Mouse (Mus musculus) cerebellum, adult 11 months (tissue): Measurements from ENCODE around the gene Ccl22.

Source experiments
- DNase-seq: peaks from one replicate; pipeline ENCODE4 v3.0.0; 2022

Gene Ccl22

DNA sequence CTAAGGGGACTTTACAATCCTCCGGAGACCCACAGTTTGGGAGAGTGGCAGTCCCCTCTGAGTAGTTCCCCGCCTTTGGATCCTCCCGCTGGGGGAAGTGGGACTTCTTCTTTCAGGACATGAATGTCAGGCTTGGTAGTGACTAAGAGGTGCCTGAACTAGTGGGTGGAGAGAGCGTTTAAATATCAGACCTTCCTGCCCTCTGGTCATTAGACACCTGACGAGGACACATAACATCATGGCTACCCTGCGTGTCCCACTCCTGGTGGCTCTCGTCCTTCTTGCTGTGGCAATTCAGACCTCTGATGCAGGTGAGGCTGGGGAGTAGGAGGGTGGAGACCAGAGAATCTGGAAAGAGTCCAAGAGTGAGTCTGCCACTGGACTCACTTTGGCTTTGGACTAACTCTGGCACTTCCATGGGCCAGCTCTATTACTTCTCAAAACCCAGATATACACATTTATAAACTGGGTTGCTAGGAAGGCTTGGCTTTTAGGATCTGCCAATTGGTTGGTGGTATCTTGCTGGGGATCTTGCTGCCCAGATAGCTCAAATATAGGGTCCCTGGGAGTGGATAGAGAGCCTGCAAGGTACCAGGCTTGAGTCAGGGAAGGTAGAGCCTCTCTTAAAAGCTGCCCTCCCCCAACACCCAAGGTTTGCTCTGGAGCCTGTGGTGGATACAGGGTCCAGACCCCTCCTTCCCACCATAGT is at the start of gene Ccl22:
Gene Ccl22, plus strand, starts transcription at position 115 of the 709 bp plus-strand sequence.
- DNase-seq = no peak

DNA sequence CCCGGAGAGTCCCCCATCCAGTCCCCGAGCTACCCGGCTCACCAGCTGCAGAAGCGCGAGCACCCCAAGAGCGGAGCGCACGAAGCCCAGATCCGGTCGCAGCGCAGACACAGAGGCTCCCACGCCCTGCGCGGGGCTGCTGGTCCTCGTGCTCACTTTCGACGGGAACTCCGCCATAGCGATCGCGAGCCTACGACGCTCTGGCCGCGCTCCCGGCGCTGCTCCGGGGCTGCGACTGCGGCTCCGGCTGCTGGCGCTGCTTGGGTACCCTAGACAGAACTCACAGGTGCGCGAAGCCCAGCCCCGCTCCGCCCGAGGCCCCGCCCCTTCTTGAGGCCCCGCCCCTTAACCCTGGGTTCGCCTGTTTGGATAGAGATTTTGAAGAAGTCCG is 49.4 kb upstream of the Ccl22 start, which contains the start of gene Pllp:
Gene Pllp, minus strand, starts transcription at position 285 of the 391 bp plus-strand sequence.
- no peak for DNase-seq

- DNase-seq = no peak
Measured at GRCm38 (mm10) chr8:94696566-94696965, 48.8 kb upstream of the Ccl22 start.

- no peak for DNase-seq
Measured at GRCm38 (mm10) chr8:94697956-94698355, 47.4 kb upstream of the Ccl22 start.

DNA sequence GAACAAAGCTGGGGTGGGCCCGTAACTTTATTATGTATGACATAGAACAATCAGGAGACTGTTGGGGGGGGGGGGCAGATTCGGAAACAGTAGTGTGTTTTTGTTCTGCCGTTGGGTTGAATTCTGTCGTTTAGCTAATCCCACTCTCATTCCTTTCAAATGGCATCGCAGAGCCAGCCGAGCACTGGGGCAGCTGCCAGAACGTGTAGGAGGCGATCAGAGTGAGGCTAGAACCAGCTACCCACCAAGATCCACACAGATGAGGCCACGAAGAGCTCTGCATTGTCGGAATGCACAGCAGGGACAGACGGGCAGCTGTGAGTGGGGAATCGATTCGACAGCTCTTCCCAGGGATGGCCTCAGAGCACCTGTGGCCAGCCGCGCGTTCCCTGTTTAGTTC is 46.0 kb upstream of the Ccl22 start:
- no peak for DNase-seq

GRCm38 (mm10) chr8:94700421-94700935 is 44.9 kb upstream of the Ccl22 start:
- no peak for DNase-seq

DNA sequence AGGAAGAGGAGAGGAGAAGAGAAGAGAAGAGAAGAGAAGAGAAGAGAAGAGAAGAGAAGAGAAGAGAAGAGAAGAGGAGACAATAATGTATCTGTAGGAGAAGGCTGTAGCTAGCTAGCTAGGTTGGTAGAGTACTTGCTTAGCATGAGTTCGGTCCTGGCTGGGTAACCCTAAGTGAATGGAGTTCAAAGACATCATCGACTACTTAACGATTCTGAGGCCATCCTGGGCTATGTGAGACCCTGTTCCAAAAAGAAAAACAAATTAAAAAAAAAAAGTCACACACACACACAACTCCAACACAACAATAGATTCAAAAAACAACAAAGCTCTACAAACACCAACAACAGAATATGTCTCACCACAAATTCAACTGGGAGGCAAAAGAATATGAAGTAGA is 43.2 kb upstream of the Ccl22 start:
- no peak for DNase-seq

GRCm38 (mm10) chr8:94702844-94703813 is 42.3 kb upstream of the Ccl22 start:
- DNase-seq = peak; percentile 67

DNA sequence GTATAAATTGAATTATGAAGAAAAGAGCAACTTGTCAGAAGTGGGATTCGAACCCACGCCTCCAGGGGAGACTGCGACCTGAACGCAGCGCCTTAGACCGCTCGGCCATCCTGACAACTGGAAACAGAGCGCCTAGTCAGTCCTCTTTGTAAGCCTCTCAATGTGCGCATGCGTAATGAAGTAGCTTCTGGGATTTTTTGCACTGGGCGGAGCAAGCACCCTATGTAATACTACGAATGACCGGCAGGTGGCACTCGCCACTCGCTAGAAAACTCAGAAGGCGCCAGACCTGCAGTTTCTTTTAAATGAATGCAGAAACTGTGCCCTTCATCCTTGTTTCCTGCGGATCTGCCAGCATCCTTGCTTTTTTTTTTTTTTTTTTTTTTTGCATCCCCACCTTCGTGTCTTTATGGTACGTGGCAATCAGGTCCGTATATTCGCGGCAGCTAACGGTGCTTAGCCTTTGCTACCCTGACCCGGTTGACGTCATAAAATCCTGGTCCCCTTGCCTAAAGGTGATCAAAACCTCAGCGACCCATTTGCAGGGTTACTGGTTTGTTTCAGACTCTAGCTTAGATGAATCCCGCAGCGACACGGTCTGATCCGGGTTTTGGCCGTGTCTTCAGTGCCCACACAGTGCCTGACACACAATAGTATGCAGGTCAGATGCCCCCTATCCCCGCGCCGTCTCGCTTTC is 41.3 kb upstream of the Ccl22 start:
- DNase-seq = peak; percentile 99

- DNase-seq = no peak
Measured at GRCm38 (mm10) chr8:94704669-94704984, 40.8 kb upstream of the Ccl22 start.

DNA sequence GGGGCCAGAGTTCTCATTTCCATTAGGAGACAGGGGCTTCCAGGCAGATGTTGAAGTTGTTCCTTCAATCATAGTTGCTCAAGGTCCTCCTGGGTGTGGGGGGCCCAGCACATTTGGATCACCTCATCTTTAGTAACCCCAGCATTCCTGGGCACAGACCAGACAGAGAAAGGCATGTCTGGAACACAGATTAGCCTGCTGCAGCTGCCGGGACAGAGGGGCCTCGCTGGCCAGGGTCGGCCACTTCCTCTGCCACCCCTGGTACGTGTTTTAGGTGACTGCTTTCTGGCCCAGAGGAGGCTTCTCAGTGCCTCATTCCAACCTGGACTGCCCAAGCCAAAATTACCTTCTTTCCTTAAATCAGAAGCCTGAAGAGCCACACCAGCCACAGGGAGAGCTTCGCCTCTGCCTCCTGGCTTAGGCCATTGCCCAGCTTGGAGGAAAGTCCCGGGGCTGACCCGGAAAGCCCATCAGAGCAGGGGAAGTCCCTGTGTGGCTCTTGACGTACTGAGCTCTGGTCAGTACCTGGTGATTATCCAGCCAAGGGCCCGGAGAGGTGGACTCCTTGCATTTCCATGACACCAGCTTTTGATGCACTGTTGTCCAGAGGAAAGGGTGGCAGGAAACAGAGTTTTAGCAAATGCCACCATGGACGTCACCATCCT is 39.7 kb upstream of the Ccl22 start:
- DNase-seq = no peak

GRCm38 (mm10) chr8:94706732-94707395 is 38.5 kb upstream of the Ccl22 start:
- DNase-seq = no peak

GRCm38 (mm10) chr8:94710336-94710735 is 35.1 kb upstream of the Ccl22 start:
- no peak for DNase-seq

DNA sequence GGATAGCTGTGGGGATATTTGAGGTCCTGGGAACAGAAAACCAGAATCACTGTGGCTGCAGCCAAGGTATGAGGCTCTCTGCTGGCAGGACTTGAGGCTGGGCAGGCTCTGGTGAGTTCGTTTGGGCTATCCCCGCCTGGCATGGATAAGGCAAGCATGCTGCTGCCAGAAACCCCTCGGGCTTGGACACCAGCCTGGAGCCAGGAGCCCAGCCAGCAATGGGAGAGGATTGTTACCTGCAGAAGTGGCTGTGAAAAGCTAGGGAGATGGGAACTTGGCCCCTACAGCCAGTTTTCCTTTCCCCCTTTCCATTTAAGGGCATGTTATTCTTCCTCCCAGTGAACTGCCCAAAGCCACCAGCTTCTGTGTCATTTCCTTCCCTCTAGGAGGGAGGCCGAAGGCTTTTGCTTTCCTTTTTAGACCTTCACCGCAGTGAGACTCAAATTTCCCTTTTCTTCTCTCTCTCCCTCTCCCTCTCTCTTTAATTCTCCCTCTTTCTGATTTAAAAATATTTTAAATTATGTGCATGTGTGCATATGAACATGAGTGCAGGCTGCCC is 34.2 kb upstream of the Ccl22 start:
- DNase-seq = no peak

DNA sequence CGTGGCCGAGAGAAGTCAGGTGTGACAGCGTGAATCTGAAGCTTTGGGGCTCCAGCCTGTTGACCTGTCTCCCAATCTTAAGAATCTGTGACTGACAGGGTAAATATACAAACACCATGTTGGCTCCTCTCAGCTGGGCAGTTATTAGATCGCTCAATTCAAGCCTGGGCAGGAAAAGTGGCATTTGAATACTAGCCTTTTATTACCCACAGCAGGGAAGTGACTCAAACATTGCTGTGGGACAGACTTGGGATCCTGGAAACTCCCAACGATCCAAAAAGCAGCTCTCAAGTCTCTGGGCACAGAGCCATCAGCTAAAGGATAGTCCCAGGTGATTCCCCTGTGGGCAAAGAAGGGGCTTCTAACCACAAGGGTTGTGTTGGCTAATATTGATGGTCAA is 30.8 kb upstream of the Ccl22 start:
- no peak for DNase-seq

DNA sequence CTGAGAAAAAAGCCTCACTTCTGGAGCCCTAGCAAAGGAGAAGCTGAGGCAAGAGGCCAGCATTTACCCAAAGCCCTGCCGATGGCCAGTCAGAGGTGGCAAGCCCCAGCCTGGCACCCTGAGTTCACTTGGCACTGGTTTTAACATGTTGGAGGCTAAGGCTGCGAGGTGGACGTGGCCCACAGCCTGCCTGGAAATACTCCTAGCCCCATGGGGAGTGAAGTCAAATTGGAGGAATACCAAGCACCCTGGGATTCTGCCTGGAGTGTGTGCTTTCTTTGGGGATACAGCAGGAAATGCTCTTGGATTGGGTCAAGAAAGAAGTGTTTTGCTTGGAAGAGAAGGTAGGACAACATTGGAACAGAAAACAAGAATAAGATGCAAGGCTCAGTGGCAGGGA is 29.5 kb upstream of the Ccl22 start:
- no peak for DNase-seq

- DNase-seq = no peak
Measured at GRCm38 (mm10) chr8:94716841-94717240, 28.5 kb upstream of the Ccl22 start.

DNA sequence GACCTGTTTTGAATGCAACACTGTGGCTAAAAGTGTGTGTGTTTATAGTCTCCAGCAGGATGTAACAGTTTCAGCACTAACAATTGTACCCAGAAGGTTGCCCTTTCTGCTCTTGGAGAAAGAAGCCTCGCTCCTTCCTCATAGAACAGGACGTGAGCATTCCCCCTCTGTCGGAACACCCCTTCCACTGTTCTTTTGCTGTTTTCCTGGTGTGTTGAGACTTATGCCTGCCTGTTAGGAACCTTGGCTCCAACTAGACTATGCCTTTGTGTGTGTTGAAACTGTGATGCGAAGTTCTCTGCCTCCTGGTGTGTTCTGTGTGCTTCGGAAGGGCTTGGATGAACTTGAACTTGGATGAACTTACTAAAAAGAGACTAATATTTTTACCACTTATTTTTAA is 19.4 kb upstream of the Ccl22 start:
- DNase-seq = no peak

- no peak for DNase-seq
Measured at GRCm38 (mm10) chr8:94729301-94729700, 16.1 kb upstream of the Ccl22 start.

- DNase-seq = no peak
Measured at GRCm38 (mm10) chr8:94733821-94734465, 11.4 kb upstream of the Ccl22 start.

- DNase-seq = no peak
Measured at GRCm38 (mm10) chr8:94734735-94735350, 10.5 kb upstream of the Ccl22 start.
